Mouse (Mus musculus) ovary, postnatal 10 days (tissue): ENCODE measurements around the gene Ccnd3.
"Not testable (repeated sequence)": the region's sequence is repeated elsewhere in the genome, so short reads cannot be mapped to it uniquely, and the experiment has no call there.

Source experiments
- DNase-seq: peaks from one replicate; pipeline ENCODE4 v3.0.0; 2022; ENCODE audit warnings: low spot score

The Ccnd3 gene

GRCm38 (mm10) chr17:47618556-47619311 lies 113.9 kb downstream of the Ccnd3 start:
- DNase-seq, result no peak

DNA sequence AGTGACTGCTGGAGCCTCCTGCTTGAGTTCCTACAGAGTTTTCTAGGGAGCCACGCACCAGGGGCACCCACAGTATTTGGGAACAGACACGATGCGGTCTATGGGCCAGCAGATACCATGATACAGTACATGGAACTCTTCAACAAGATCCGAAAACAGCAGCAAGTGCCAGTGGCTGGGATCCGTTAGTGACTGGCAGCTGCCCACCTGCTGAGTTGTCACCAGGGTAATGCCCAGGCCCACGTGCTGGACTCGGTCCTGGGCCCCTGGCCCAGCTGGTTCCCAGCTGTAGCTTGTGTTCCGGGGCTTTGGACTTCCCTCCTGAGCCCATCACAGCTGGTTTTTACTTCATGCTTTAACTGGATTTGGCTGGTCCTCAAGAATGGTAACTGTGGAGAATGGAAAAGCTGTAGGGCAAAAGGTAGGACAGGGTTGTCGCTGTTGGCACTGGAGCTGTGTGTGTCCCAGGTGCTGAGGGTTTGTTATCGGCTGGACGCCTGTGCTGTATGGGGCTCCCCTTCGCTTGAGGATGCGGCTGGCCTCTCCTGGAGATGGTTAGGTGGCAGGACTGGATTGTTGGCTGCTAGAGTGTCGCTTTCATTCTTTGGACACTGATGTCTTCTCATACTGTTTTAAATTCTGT lies 118.2 kb downstream of the Ccnd3 start:
- DNase-seq, result no peak

- DNase-seq, result not testable (repeated sequence)
Observed at GRCm38 (mm10) chr17:47624572-47624971, 119.7 kb downstream of the Ccnd3 start.

DNA sequence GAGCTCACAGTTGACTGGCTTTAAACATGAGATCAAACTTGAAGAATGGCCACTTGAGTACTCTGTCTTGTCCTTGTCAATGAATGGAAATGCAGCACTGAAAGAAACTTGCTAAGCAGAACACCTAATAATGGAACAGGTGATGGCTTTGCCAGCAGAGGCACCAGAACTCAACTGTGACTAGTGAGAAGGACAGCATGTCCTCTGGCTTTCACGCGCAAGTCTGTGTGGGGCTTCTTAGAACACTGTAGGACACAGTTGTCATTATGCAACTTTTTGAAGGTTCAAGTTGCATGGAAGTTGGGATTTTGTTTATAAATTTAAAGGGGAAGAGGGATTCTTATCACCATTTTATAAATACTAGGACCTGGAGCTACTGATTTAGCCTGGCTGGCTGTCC lies 120.2 kb downstream of the Ccnd3 start:
- no peak for DNase-seq

- no peak for DNase-seq
Observed at GRCm38 (mm10) chr17:47626031-47626430, 121.2 kb downstream of the Ccnd3 start.

DNA sequence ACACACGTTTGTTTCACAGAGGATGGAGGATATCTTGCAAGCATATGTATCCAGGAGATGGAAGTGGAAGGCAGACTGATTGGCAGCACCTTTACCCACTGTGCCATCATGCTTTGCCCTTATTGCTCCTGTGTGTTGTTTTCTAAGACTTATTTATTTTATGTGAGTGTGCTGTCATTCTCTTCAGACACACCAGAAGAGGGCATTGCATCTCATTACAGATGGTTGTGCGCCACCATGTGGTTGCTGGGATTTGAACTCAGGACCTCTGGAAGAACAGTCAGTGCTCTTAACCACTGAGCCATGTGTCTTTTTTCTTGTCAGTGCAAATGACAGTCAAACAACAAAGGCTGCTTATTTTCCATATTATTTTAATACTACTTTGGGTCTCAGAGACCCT lies 122.9 kb downstream of the Ccnd3 start:
- DNase-seq, result no peak

- peak; percentile 87 for DNase-seq
Observed at GRCm38 (mm10) chr17:47628851-47629676, 124.2 kb downstream of the Ccnd3 start.

- no peak for DNase-seq
Observed at GRCm38 (mm10) chr17:47629717-47630677, 125.1 kb downstream of the Ccnd3 start.

DNA sequence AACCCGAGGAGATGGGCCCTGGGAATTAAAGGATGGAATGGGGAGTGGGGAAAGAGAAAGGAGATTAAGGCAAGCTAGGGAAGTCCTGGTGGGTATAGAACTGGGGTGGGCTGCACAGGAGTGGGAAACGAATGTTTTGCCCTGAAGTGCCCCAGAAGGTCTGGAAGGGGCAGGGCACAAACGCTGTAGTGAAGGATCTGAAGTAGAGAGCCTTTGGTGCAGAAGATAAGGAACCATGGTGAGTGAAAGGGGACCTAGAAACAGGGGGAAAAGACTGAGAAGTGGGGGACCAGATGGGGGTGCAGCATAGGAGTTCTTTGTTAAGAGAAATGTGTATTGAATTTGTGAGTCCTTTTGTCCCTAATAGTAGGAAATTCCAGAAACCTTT lies 125.8 kb downstream of the Ccnd3 start, which contains the start of gene Usp49:
Gene Usp49, plus strand, starts transcription at position 13 of the 388 bp plus-strand sequence.
- no peak for DNase-seq

GRCm38 (mm10) chr17:47632181-47632840 lies 127.5 kb downstream of the Ccnd3 start:
- DNase-seq, result no peak

DNA sequence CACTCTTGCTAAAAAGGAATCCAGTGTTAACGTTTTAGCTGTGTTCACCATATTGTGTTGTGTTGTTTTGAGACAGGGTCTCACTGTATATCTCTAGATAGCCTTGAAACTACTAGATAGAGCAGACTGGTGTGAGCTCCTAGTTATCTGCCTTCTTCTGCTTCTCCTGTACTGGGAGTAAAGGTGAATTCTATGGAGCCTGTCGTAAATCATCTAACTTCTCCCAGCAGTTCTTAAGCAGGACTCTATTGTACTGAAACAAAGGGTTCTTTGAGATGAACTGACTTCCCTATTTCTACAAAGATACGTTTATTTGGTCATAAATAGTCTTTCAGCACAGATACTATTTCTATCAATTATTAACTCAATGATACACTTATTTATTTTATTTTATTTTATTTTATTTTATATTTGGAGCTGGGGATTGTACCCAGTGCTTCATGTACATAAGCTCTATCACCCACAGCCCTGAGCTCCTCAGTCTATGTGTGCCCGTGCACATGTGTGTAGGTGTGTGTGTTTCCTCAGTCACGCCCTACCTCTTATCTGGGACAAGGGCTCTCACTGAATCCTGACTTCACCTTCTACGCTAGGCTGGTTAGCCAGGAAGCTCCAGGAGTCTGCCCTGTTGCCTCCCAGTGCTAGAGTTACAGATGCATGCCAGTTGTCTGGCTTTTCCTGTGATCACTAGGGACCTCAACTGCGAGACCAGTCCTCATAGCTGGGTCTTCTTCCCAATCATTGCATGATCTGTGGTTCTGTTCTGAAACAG lies 129.3 kb downstream of the Ccnd3 start:
- DNase-seq, result no peak

GRCm38 (mm10) chr17:47642992-47643391 lies 138.1 kb downstream of the Ccnd3 start:
- no peak for DNase-seq

- peak; percentile 5 for DNase-seq
Observed at GRCm38 (mm10) chr17:47646683-47647082, 141.8 kb downstream of the Ccnd3 start.

DNA sequence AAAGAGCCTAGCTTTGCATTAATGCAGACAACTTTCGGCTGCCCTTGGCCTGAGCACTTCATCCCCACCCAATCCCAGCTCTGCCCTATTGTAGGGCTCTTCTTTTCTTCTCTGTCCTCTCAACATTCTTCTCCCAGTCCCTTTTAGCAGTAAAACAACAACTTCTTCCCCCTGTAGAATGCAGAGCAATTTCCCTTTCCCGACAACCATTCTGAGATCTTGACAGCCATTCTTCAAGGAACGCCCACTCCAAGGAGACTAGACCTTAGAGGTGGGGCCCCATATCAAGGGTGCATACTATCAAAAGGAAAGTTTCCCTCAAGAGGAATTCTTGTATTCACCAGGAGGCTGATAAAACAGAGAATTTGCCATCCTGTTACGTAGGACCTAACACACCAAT lies 144.1 kb downstream of the Ccnd3 start:
- no peak for DNase-seq
